Mouse (Mus musculus): Measurements from ENCODE around the gene Myo1h.

Gene Myo1h

GRCm38 (mm10) chr5:114296693-114297631, 8.0 kb downstream of the Myo1h start:
- DNase-seq: no peak

GRCm38 (mm10) chr5:114298212-114298894, 9.4 kb downstream of the Myo1h start:
- DNase-seq: no peak

GRCm38 (mm10) chr5:114299156-114299855, 10.3 kb downstream of the Myo1h start:
- DNase-seq: no peak

- DNase-seq: no peak
These were observed 11.1 kb downstream of the Myo1h start for GRCm38 (mm10) chr5:114299883-114300610.

- no peak for DNase-seq
These were observed 14.2 kb downstream of the Myo1h start for GRCm38 (mm10) chr5:114303166-114303565.

GRCm38 (mm10) chr5:114306496-114306895, 17.5 kb downstream of the Myo1h start:
- no peak for DNase-seq

GRCm38 (mm10) chr5:114308765-114309679, 20.1 kb downstream of the Myo1h start:
- no peak for DNase-seq

GRCm38 (mm10) chr5:114309680-114310036, 20.7 kb downstream of the Myo1h start:
- no peak for DNase-seq

GRCm38 (mm10) chr5:114323105-114323790, 34.3 kb downstream of the Myo1h start:
- peak; percentile 65 for DNase-seq

GRCm38 (mm10) chr5:114323791-114324507, 35.0 kb downstream of the Myo1h start:
- peak; percentile 58 for DNase-seq

GRCm38 (mm10) chr5:114342996-114343395, 54.0 kb downstream of the Myo1h start:
- DNase-seq: no peak

- no peak for DNase-seq
These were observed 54.6 kb downstream of the Myo1h start for GRCm38 (mm10) chr5:114343612-114344011.

- peak; percentile 18 for DNase-seq
These were observed 56.6 kb downstream of the Myo1h start for GRCm38 (mm10) chr5:114345538-114345937.

- no peak for DNase-seq
These were observed 58.0 kb downstream of the Myo1h start for GRCm38 (mm10) chr5:114347005-114347404.

GRCm38 (mm10) chr5:114351490-114351889, 62.5 kb downstream of the Myo1h start:
- DNase-seq: no peak

- DNase-seq: peak; percentile 82
These were observed 67.4 kb downstream of the Myo1h start for GRCm38 (mm10) chr5:114356250-114356935.

- no peak for DNase-seq
These were observed 68.2 kb downstream of the Myo1h start for GRCm38 (mm10) chr5:114356936-114357751.

- DNase-seq: no peak
These were observed 69.9 kb downstream of the Myo1h start for GRCm38 (mm10) chr5:114358833-114359232.

GRCm38 (mm10) chr5:114359586-114359985, 70.6 kb downstream of the Myo1h start:
- no peak for DNase-seq
